Mouse (Mus musculus) heart, postnatal 10 days (tissue): Measurements from ENCODE around the gene Acat3. TPM values are rescaled to one million over a fixed set of nuclear protein-coding genes. Genes with fewer than 3 reads are reported as not detected.
"Not testable (repeated sequence)": the region's sequence is repeated elsewhere in the genome, so short reads cannot be mapped to it uniquely, and the experiment has no call there.

Experiments used
- DNase-seq, 2 experiments: peaks; one replicate each; pipeline ENCODE4 v3.0.0; 2021
- intact Hi-C: fragments of 180-260 bp; cut with DNase I; formaldehyde crosslinking; loops from one replicate; pipeline ENCODE4 v1.15.1; 2025
- total RNA-seq, 2 experiments: library from RNA; stranded (reverse); gene quantifications; 2 replicates each; pipeline ENCODE4 v1.2.3; 2021

Acat3 gene
- total RNA-seq: not detected

GRCm38 (mm10) chr17:12940151-12940805 lies at the start of gene Acat3:
Gene Acat3, minus strand, starts transcription at chr17:12940600.
- no peak for DNase-seq
- intact Hi-C loops: no loop called here

GRCm38 (mm10) chr17:12988096-12988495 lies 47.7 kb upstream of the Acat3 start:
- DNase-seq, intact Hi-C loops: not testable (repeated sequence)

GRCm38 (mm10) chr17:12983988-12984387 lies 43.6 kb upstream of the Acat3 start:
- no peak for DNase-seq
- intact Hi-C loops: no loop called here

GRCm38 (mm10) chr17:12978546-12978945 lies 38.1 kb upstream of the Acat3 start:
- intact Hi-C loops: no loop called here
- DNase-seq: no peak

- intact Hi-C loops: no loop called here
- no peak for DNase-seq
Measured at GRCm38 (mm10) chr17:12973851-12974250, 33.5 kb upstream of the Acat3 start.

- no peak for DNase-seq
Measured at GRCm38 (mm10) chr17:12967173-12967572, 26.8 kb upstream of the Acat3 start.

GRCm38 (mm10) chr17:12963476-12963875 lies 23.1 kb upstream of the Acat3 start:
- intact Hi-C loops: loop anchor here (5.0 kb wide), 1 partner anchor 46 kb away; the partner anchor contains the start of genes Mrpl18 and Tcp1
- no peak for DNase-seq

More at GRCm38 (mm10) chr17:12967173-12967572, 26.8 kb upstream of the Acat3 start:
- intact Hi-C loops: no loop called here

- intact Hi-C loops: loop anchor here (5.0 kb wide), 1 partner anchor 43 kb away; the partner anchor contains the start of genes Mrpl18 and Tcp1
Measured at GRCm38 (mm10) chr17:12960331-12960873, 20.0 kb upstream of the Acat3 start, which contains the start of gene Acat2. Gene Acat2, minus strand, starts transcription at chr17:12960747.

GRCm38 (mm10) chr17:12959377-12959776 lies 19.0 kb upstream of the Acat3 start:
- DNase-seq, intact Hi-C loops: not testable (repeated sequence)

More at GRCm38 (mm10) chr17:12960331-12960873, 20.0 kb upstream of the Acat3 start, which contains the start of gene Acat2:
- peak; percentile 94 for DNase-seq

- intact Hi-C loops: no loop called here
- DNase-seq: no peak
Measured at GRCm38 (mm10) chr17:12956664-12957063, 16.3 kb upstream of the Acat3 start.

- intact Hi-C loops: no loop called here
- DNase-seq: no peak
Measured at GRCm38 (mm10) chr17:12949669-12950068, 9.3 kb upstream of the Acat3 start.

- intact Hi-C loops: no loop called here
- no peak for DNase-seq
Measured at GRCm38 (mm10) chr17:12942459-12943162, 2.2 kb upstream of the Acat3 start.

GRCm38 (mm10) chr17:12941543-12942260 lies 1.3 kb upstream of the Acat3 start:
- intact Hi-C loops: no loop called here

GRCm38 (mm10) chr17:12939377-12940148 lies 837 bp downstream of the Acat3 start:
- intact Hi-C loops, DNase-seq: not testable (repeated sequence)

More at GRCm38 (mm10) chr17:12941543-12942260, 1.3 kb upstream of the Acat3 start:
- DNase-seq: no peak

- intact Hi-C loops: no loop called here
Measured at GRCm38 (mm10) chr17:12938077-12938476, 2.3 kb downstream of the Acat3 start.

GRCm38 (mm10) chr17:12937412-12937970 lies 2.9 kb downstream of the Acat3 start:
- intact Hi-C loops: no loop called here
- no peak for DNase-seq

More at GRCm38 (mm10) chr17:12938077-12938476, 2.3 kb downstream of the Acat3 start:
- DNase-seq: no peak

- no peak for DNase-seq
- intact Hi-C loops: no loop called here
Measured at GRCm38 (mm10) chr17:12935719-12936118, 4.7 kb downstream of the Acat3 start.

GRCm38 (mm10) chr17:12931576-12931975 lies 8.8 kb downstream of the Acat3 start:
- DNase-seq, intact Hi-C loops: not testable (repeated sequence)

GRCm38 (mm10) chr17:12925703-12926180 lies 14.7 kb downstream of the Acat3 start:
- intact Hi-C loops: no loop called here
- no peak for DNase-seq
